Mouse (Mus musculus) layer of hippocampus, postnatal 36 days (tissue): Measurements from ENCODE around the gene Dip2b. TPM values are rescaled to one million over a fixed set of nuclear protein-coding genes. Genes with fewer than 3 reads are reported as not detected.

Source experiments
- DNase-seq, 2 experiments: peaks; one replicate each; pipeline ENCODE4 v3.0.0; 2022
- total RNA-seq, 2 experiments: library from RNA; stranded (reverse); gene quantifications; 2 replicates each; pipeline ENCODE4 v1.2.3; 2021

The Dip2b gene
- total RNA-seq, 2 experiments from 2014 or later, result 48.5 to 58.8 TPM

DNA sequence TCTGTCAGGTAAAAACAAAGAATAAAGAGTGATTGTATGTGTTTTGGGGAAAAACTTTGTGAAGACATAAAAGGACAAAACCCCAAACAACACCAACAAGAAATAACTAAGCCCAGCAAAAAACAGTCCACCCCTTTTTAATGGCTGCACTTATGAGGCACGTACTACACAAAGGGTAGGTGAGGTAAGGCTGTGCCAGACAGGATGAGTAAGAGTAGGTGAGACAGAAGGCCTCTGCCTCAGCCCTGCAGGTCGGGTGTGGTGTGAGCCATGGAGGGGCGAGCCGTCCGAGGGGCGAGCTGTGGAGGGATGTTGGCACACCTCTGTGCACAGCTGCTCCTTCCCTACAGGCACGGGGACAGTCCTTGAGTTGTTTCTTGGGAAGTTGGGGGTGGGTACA is 12.5 kb downstream of the Dip2b start:
- no peak for DNase-seq

- no peak for DNase-seq
Measured at GRCm38 (mm10) chr15:100052726-100053125, 14.3 kb downstream of the Dip2b start.

DNA sequence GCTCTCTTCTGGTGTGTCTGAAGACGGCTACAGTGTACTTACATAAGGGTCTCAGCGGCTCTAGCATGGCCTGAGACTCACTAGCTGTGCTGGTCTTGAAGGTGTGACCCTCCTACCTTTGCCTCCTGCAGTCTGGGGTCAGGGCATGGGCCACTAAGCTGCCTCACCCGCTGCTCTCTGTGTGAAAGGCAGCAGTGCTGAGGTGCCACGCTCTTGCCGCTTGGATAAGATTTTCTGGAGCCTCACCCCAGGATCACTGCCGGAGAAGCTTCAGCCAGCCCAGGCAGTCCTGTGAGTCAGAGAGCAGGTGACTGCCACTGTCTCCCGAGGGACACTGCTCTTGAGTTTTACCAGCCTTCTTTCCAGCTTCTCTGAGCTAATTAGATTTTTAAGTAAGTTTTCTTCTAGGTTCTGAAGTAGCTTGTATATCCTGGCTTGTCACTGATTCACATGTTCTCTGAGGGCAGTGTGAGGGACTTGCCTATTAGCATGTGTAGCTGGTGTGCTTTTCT is 18.0 kb downstream of the Dip2b start:
- DNase-seq, result no peak

DNA sequence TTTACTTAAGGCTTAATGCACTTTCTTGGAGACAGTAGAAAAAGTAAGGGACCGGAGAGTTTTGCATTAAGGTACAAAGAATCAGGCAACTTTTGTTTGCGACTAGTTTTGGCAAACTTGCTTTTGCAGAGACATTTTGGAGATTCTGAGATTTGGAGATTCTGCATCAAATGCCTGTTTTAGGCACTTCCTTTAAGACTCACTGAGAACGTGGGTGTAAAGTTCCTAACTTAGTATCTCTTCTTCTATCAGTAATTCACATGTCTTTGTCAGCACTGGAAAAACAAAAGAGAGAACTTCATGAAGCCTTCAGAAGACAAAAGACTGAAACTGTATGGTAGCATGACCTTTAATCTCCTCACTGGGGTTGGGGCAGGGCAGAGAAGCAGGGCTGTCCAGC is 19.2 kb downstream of the Dip2b start:
- no peak for DNase-seq

- DNase-seq, result no peak
Measured at GRCm38 (mm10) chr15:100058143-100058542, 19.7 kb downstream of the Dip2b start.

DNA sequence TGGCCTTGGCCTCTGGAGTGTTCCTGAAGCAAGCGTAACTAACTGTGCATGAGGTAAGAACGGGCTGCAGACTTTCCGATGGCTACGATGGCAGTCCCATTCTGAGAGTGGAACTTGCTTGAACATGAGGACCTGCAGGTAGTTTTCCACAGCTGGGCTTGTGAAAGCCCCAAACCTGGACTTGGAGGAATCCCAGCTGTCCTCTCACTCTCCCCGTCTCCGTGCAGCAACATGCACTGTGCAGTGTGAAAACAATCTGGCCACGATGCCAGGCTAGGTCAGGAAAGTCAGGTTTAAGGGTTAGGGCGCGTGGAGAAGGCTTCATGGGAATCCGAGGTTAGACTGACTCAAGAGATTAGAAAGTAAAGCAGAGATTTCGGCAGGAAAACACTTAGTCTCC is 20.4 kb downstream of the Dip2b start:
- DNase-seq, result no peak

DNA sequence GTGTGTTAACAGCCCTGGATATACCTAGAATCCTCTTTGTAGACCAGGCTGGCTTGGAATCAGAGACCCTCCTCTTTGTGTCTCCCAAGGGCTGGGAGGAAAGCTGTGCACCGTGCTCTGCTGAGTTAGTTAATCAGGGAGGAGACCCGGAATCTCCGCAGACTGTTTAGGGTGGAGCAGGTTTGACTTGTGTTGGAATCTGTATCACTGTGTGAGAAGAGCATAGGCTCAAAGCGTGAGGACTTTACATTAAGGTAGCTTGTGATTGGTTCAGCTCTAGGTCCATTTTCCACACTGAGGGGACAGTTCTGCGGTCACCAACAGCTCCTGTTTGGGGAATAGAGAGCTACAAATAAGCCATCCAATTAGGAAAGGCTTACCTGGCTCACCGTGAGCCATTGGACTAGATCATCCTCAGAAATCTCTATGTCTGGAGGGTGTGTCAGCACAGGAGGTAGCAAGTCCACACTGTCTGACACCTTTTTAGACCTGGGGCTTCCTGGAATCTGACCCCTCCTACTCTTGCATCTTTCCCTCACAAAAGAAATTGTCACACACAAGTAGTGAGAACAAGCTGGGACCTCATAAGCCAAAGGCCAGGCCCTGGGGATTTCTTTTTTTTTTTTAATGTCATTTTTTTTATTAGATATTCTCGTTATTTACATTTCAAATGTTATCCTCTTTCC is 21.3 kb downstream of the Dip2b start:
- DNase-seq, result no peak

- DNase-seq, result no peak
Measured at GRCm38 (mm10) chr15:100060513-100061140, 22.2 kb downstream of the Dip2b start.

GRCm38 (mm10) chr15:100061377-100061776 is 22.9 kb downstream of the Dip2b start:
- DNase-seq, result no peak

GRCm38 (mm10) chr15:100063229-100063773 is 24.8 kb downstream of the Dip2b start:
- DNase-seq, result no peak

- DNase-seq, result no peak
Measured at GRCm38 (mm10) chr15:100066702-100067101, 28.2 kb downstream of the Dip2b start.

GRCm38 (mm10) chr15:100069101-100069500 is 30.6 kb downstream of the Dip2b start:
- no peak for DNase-seq

- no peak for DNase-seq
Measured at GRCm38 (mm10) chr15:100070021-100070420, 31.6 kb downstream of the Dip2b start.

- DNase-seq, result no peak
Measured at GRCm38 (mm10) chr15:100071819-100072218, 33.4 kb downstream of the Dip2b start.

DNA sequence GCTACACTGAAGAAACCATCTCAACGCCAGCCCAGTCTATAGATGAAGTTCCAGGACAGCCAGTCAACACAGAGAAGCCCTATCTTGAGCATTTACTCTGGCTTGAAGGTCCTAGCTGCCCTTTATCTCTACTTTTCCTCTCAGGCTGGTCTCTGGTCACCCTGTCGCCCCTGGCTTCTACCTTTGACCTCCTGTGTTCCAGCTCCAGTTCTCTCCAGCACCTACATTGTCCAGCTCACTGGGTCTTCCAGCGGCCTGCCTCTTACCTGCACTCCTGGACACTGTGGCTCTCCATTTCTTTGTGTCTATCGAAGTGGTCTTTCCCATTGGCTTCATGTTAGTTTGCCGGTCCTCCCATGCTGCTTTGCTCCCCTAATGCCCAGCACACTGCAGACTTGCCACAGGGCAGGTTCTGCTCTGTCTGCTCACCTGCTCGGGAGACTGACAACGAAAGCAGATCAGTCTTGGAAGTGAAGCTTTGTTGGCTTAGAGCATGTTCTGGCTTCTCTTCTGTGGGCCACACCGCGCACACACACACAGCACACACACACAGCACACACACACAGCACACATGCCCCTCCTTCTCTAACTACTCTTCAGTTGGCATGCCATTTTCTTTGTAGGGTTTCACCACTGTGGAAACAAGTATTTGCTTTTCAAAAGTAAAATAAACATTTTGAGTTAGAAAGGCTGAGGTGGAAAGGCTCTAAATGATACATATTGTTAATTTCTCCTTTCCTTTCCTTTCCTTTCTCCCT is 35.4 kb downstream of the Dip2b start:
- no peak for DNase-seq

- DNase-seq, result no peak
Measured at GRCm38 (mm10) chr15:100074754-100075153, 36.3 kb downstream of the Dip2b start.

- DNase-seq, result no peak
Measured at GRCm38 (mm10) chr15:100076362-100076761, 37.9 kb downstream of the Dip2b start.

DNA sequence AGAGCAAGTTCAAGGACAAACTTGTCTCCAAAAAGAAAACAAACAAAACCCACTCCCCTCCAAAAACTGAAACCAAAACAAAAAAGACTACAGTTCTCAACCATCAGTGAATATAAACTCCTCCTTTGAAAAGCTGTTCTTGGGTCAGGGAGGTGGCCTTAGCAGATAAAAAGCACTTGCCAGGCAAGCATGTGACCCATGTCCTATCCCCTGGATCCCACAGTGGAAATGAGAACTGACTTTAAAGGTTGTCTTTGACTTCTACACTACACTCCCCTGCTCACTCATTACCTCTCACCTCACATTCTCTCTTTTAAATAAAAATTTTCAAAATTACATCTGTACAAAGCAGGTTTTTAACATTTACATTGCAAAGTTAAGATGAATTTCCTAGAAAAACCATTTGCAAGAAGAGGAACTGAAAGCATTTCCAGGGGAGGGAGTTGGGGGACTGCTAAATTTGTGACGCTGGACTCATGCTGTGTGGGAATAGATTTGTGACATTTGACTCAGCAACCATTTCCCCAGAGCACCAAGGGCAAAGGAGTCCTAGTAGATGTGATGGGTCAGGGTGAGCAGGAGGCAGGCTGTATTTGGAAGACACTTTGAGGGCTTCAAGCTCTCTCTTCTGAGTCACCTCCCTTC is 42.5 kb downstream of the Dip2b start:
- DNase-seq, result no peak

- no peak for DNase-seq
Measured at GRCm38 (mm10) chr15:100081478-100081998, 43.1 kb downstream of the Dip2b start.

- no peak for DNase-seq
Measured at GRCm38 (mm10) chr15:100082052-100082451, 43.6 kb downstream of the Dip2b start.

DNA sequence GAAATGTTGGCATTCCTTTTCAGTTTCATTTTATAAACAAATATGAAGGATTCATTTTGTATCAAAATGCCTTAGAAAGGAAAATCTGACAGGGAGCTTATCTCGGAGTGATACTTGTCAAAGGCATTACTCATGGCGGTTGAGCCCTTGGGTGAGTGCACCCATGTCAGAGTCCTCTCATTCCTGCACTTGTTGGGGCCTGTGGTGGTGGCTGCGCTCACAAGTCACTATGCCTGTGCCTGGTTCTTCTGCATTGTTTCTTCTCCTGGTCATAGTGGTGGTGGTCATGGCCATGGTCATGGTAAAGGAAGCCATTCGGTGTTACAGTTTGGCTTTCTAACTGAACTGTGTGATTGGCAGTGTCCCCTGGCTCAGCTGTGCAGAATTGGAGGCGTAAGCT is 44.3 kb downstream of the Dip2b start:
- DNase-seq, result no peak

DNA sequence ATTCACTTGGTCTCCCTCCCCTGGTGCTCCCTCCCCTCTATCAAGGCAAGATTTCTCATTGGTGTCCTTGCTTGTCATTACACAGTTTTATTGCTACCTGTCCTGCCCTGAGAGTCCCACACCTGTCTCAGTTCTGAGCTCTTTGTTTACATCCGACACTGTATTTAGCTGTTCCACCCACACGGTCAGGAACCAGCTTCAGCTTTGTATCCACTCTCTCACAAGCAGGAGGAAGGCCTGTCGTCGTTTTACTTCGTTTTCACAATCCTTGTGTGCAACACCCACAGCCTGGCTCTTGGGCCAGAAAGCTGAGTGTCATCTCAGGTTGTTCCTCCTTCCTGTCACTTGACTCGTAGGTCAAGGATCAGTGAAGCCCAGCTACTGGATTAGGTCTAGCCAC is 45.4 kb downstream of the Dip2b start:
- no peak for DNase-seq
